Mouse (Mus musculus) neural tube, embryonic 15.5 days (tissue): ENCODE data around the gene Pak6. TPM values are rescaled to one million over a fixed set of nuclear protein-coding genes. Genes with fewer than 3 reads are reported as not detected.

Source experiments
- ATAC-seq: fragments of 200-750 bp; cut with Nextera tagmentation; 2 replicates; pipeline ENCODE4 v1.8.0; 2017; ENCODE audit warnings: mild to moderate bottlenecking, moderate TSS enrichment, moderate library complexity; ENCODE audit not compliant: low FRiP score
- H3K27ac ChIP-seq: fragments of 300-500 bp; sonication (generic); replicated peaks from 2 replicates; pipeline ENCODE4 v1.5.1; 2015; ENCODE audit warnings: mild to moderate bottlenecking, inconsistent platforms
- H3K27me3 ChIP-seq: fragments of 300-500 bp; sonication (generic); replicated peaks from 2 replicates; pipeline ENCODE4 v1.6.1; 2015; ENCODE audit warnings: inconsistent platforms
- H3K36me3 ChIP-seq: fragments of 300-500 bp; sonication (generic); 2 replicates; pipeline ENCODE4 v1.6.1; 2015; ENCODE audit warnings: inconsistent platforms
- H3K4me1 ChIP-seq: fragments of 300-500 bp; sonication (generic); 2 replicates; pipeline ENCODE4 v1.6.1; 2015; ENCODE audit warnings: inconsistent platforms
- H3K4me2 ChIP-seq: fragments of 300-500 bp; sonication (generic); 2 replicates; pipeline ENCODE4 v1.6.1; 2015; ENCODE audit warnings: inconsistent platforms, mild to moderate bottlenecking, moderate library complexity
- H3K4me3 ChIP-seq: fragments of 300-500 bp; sonication (generic); replicated peaks from 2 replicates; pipeline ENCODE4 v1.5.1; 2015; ENCODE audit warnings: mild to moderate bottlenecking, inconsistent platforms
- H3K9ac ChIP-seq: fragments of 300-500 bp; sonication (generic); replicated peaks from 2 replicates; pipeline ENCODE4 v1.6.1; 2015; ENCODE audit warnings: mild to moderate bottlenecking, inconsistent platforms
- H3K9me3 ChIP-seq: fragments of 300-500 bp; sonication (generic); replicated peaks from 2 replicates; pipeline ENCODE4 v1.6.1; 2016; ENCODE audit warnings: inconsistent platforms
- WGBS: fragments of 180-500 bp; shearing (Covaris S2); methylation state at CpG from one replicate; pipeline ENCODE4 v1.1.7; 2015; ENCODE audit warnings: mixed read lengths; 5-methylcytosine and 5-hydroxymethylcytosine counted together
- polyA plus RNA-seq: library from polyadenylated mRNA; unstranded; fragments of >200 nt; fragmentation: Nextera tagmentation; extraction: Ambion mirVana; gene quantifications from 2 replicates; pipeline ENCODE4 v1.2.1, GENCODE M21; 2015

Pak6 gene
- polyA plus RNA-seq, 1 experiment from 2014 or later = 42.4 TPM

DNA sequence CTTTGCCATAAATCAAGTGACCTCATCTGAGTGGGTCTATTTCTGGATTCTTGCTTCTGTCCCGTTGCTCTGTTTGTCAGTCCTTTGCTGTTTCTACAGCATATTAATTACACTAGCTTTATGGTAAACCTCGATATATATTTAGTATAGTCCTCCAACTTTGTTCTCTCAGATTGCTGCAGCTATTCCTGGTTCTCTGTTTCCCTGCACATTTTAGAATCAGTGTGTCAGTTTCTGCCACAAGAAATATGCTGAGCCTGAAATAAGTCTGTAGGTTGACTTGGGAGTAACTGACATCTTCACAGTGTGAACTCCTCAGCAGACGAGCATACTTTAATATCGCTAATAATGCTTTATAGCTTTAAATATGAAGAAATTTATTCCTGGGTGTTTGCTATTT lies 22.0 kb downstream of the Pak6 start:
- no peak overlapping the region for H3K9ac ChIP-seq
- H3K4me2 ChIP-seq = no peak overlapping the region
- H3K9me3 ChIP-seq = no peaks in the 10 kb centered on the region
- no peak for ATAC-seq
- H3K27me3 ChIP-seq = peaks cover 16% of the 10 kb centered on the region
- 81% methylated on average over 4 of the region's 4 CpGs for WGBS
- H3K36me3 ChIP-seq = peaks cover 6% of the 10 kb centered on the region; the same call in 1 of the 2 replicates
- no peak overlapping the region for H3K4me3 ChIP-seq
- no peak overlapping the region for H3K27ac ChIP-seq
- H3K4me1 ChIP-seq = no peaks in the 10 kb centered on the region

DNA sequence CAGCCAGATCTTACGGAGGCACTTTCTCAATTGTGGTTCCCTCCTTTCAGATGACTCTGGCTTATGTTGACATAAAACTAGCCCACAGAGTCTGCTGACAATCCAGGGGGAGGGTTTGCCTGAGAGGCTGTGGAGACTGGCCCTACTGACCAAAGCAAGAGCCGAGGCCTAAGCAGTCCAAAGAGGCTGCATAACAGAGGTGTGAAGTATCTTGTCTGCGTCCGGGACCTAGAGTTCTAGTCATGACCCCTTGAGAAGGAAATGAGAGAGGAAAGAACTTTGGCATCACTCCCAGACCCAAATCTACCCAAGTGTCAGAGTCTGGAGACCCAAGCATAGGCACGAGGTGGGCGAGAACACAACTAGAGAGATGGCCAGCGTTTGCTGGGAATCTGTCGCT lies 23.6 kb downstream of the Pak6 start:
- no peak overlapping the region for H3K4me3 ChIP-seq
- H3K4me1 ChIP-seq = no peaks in the 10 kb centered on the region
- H3K36me3 ChIP-seq = peaks cover 7% of the 10 kb centered on the region; the same call in 1 of the 2 replicates
- H3K9me3 ChIP-seq = no peaks in the 10 kb centered on the region
- peaks cover 14% of the 10 kb centered on the region for H3K27me3 ChIP-seq
- H3K9ac ChIP-seq = no peak overlapping the region
- WGBS = 82% methylated on average over 8 of the region's 8 CpGs
- H3K27ac ChIP-seq = no peak overlapping the region
- H3K4me2 ChIP-seq = no peak overlapping the region
- no peak for ATAC-seq

DNA sequence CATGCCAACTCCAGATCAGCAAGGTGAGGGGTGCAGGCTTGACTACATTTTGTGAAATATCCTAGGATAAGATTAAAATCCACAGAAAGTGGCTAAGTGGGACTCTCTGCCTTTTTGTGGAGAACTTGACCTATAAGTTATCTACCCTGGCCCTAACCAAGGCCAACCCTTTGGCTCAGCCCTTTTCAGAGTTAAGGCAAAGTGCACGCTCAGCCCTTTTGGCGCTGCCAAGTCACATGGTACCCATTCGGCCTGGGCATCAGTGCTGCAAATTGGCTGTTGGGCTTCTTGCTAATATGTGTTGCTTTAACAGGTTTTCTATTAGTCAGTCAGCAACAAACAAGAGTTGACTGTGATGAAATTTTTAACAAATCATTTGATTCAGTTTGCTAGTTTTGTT lies 24.7 kb downstream of the Pak6 start:
- ATAC-seq = no peak
- H3K9ac ChIP-seq = no peak overlapping the region
- no peaks in the 10 kb centered on the region for H3K4me1 ChIP-seq
- H3K27ac ChIP-seq = no peak overlapping the region
- H3K9me3 ChIP-seq = no peaks in the 10 kb centered on the region
- H3K27me3 ChIP-seq = peaks cover 11% of the 10 kb centered on the region
- H3K4me2 ChIP-seq = no peak overlapping the region
- H3K36me3 ChIP-seq = peaks cover 7% of the 10 kb centered on the region; the same call in 1 of the 2 replicates
- 89% methylated on average over 3 of the region's 3 CpGs for WGBS
- no peak overlapping the region for H3K4me3 ChIP-seq

DNA sequence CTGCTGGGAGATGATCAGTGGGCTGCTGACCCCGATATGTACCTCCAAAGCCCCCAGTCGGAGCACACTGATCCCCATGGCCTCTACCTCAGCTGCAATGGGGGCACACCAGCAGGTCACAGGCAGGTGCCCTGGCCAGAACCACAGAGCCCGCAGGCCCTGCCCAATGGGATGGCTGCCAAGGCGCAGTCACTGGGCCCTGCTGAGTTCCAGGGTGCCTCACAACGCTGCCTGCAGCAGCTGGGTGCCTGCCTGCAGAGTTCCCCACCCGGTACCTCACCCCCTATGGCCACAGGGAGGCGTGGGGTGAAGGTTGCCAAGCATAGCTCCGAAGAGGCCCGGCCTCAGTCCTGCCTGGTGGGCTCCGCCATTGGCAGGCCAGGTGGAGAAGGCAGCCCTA lies 26.8 kb downstream of the Pak6 start:
- no peak overlapping the region for H3K27ac ChIP-seq
- H3K4me3 ChIP-seq = no peak overlapping the region
- H3K9me3 ChIP-seq = no peaks in the 10 kb centered on the region
- no peak overlapping the region for H3K4me2 ChIP-seq
- H3K27me3 ChIP-seq = peaks cover 21% of the 10 kb centered on the region
- no peak overlapping the region for H3K9ac ChIP-seq
- 80% methylated on average over 10 of the region's 10 CpGs for WGBS
- H3K4me1 ChIP-seq = no peaks in the 10 kb centered on the region
- ATAC-seq = no peak
- peaks cover 16% of the 10 kb centered on the region; the same call in 1 of the 2 replicates for H3K36me3 ChIP-seq

DNA sequence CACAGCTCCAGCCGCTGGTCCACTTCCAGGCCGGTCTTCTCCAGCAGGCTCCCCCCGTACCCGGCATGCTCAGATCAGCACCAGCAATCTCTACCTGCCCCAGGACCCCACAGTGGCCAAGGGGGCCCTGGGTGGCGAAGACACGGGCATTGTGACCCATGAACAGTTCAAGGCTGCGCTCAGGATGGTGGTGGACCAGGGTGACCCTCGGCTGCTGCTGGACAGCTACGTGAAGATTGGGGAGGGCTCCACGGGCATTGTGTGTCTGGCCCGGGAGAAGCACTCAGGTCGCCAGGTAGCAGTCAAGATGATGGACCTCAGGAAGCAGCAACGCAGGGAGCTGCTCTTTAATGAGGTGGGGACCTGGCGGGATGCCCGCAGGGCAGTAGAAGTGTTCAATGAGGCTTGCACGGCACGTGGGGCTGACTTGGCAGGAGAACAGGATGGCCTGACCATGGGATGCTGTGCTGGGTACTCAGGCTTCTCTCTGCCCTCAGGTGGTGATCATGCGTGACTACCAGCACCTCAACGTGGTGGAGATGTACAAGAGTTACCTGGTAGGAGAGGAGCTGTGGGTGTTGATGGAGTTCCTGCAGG lies 30.4 kb downstream of the Pak6 start:
- no peak overlapping the region for H3K9ac ChIP-seq

DNA sequence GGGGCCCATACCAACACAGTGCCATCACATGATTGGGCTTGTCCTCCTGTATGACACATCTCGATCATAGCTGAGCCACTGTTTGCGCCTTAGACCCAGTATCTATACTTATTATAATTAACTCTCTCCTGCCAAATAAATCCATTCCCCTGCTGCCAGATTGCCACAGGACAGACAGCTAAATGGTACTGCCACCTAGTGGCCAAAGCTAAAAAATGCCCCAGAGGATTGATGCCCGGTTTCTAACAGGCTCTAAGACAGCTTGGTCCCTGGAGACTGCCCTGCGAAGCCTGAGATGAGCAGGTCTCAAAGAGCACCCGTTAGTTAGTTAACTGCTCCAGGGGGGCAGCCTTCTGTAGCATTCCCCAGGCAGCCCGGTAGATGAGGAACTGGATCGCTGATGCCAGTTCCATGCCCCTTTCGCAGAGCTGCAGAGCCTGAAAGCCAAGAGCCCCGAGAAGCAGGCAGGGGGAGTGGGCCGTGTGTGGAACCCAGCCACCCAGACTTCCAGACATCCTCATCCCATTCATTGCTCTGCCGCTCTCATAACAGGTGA lies 32.7 kb downstream of the Pak6 start:
- Histone ChIP-seq H3K4me3 (no peak overlapping the region), H3K4me1 (peaks cover 30% of the 10 kb centered on the region), H3K27me3 (peaks cover 65% of the 10 kb centered on the region), H3K9ac (no peak overlapping the region), H3K9me3 (no peaks in the 10 kb centered on the region), H3K27ac (no peak overlapping the region), H3K4me2 (no peak overlapping the region), H3K36me3 (peaks cover 21% of the 10 kb centered on the region)
- no peak for ATAC-seq
- WGBS = 26% methylated on average over 11 of the region's 11 CpGs

More for the DNA sequence above, 30.4 kb downstream of the Pak6 start:
- H3K4me2 ChIP-seq = no peak overlapping the region
- no peak overlapping the region for H3K4me3 ChIP-seq
- H3K27ac ChIP-seq = no peak overlapping the region
- no peaks in the 10 kb centered on the region for H3K9me3 ChIP-seq
- peaks cover 28% of the 10 kb centered on the region for H3K36me3 ChIP-seq
- WGBS = 77% methylated on average over 19 of the region's 19 CpGs
- 0 out of 2 replicates have a peak, but pooled peaks have one; percentile 17 for ATAC-seq
- H3K4me1 ChIP-seq = peaks cover 21% of the 10 kb centered on the region
- peaks cover 46% of the 10 kb centered on the region for H3K27me3 ChIP-seq

DNA sequence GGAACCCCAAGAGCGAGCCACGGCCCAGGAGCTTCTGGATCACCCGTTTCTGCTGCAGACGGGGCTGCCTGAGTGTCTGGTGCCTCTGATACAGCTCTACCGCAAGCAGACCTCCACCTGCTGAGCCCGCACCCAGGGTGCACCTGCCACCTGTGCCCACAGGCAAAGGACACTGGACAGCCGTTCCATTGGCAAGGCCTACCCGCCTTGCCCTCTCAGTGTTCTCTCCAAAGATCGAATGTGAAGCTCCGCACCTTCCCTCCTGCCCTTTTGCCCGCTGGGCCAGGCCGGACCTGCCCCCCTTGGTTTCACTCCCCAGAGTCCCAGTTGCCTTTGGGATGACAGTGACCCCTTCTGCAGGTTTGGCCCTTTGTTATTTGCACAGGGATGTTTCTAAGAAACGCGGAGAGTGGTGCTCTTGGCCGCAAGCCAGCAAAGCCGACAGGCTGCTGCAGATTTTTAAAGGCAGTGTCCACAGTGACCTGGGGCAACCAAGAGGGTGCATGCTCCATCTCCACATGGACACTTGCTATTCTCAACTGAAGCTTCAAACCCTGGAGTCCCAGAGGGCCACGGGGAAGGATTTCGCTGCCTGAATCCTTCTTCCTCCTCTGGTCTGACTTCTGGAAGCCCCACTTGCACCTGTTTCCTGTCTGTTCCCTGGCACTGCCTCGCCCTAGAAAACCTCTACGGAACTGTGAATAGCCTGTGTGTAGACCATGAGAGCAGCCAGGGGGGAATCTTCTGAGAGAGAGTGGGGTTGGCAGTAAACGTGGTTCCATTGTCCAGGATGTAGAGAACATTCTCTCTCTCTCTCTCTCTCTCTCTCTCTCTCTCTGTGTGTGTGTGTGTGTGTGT lies 33.6 kb downstream of the Pak6 start:
- Histone ChIP-seq H3K4me2 (no peak overlapping the region), H3K9me3 (no peaks in the 10 kb centered on the region), H3K9ac (no peak overlapping the region), H3K27ac (no peak overlapping the region), H3K27me3 (peaks cover 74% of the 10 kb centered on the region), H3K4me1 (peaks cover 34% of the 10 kb centered on the region), H3K4me3 (no peak overlapping the region), H3K36me3 (peaks cover 21% of the 10 kb centered on the region)
- ATAC-seq = no peak
- WGBS = 52% methylated on average over 21 of the region's 21 CpGs

DNA sequence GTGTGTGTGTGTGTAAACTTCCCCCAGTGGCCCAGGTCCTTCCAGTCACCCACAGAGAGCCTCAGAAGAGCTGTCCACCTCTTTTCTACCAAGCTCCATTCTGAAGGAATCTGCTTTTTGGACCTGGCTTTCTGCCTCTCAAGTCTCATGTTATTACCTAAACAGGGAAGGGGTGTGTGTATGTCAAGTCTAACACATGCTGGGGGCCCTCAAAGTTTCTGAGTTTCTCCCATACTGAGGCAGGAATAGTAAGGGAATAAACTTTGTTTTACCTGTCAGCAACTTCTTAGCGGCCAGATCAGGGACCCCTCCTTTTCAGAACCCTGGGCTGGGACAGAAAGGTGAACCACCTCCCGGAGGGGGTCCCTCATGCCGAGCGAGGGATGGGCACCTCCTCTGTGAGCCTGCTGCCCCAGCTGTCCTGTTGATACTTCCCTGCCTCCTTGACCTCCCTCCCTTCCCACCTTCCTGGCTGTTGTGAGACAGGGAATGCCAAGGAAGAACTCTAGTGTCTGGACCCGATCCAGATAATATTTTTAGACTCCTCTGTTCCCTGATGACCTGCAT lies 34.3 kb downstream of the Pak6 start:
- H3K9ac ChIP-seq = no peak overlapping the region
- H3K9me3 ChIP-seq = no peaks in the 10 kb centered on the region
- H3K27ac ChIP-seq = no peak overlapping the region
- 34% methylated on average over 5 of the region's 5 CpGs for WGBS
- no peak overlapping the region for H3K4me2 ChIP-seq
- H3K36me3 ChIP-seq = peaks cover 21% of the 10 kb centered on the region
- no peak for ATAC-seq
- no peak overlapping the region for H3K4me3 ChIP-seq
- peaks cover 34% of the 10 kb centered on the region for H3K4me1 ChIP-seq
- H3K27me3 ChIP-seq = peaks cover 79% of the 10 kb centered on the region

DNA sequence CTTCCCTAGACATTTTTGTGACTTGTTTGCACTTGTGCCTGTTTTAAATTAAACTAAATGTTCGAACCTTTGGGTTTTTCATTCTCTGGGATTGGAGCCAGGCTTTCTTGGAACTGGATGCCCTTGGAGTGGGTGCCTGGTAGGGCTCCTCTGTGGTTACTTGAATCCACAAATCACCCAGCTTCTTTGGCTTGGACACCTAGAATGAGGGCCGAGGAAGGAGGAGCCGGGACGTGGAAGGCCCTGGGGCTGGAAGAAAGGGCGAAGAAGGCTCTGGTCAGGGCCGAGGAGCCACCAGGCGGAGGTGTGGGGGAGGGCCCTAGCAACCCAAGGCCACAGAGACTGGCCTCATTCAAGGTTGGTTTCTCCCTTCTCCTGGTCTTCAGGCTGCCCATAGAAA lies 34.9 kb downstream of the Pak6 start:
- Histone ChIP-seq H3K4me1 (peaks cover 40% of the 10 kb centered on the region), H3K36me3 (peaks cover 21% of the 10 kb centered on the region), H3K4me3 (no peak overlapping the region), H3K9ac (no peak overlapping the region), H3K4me2 (no peak overlapping the region), H3K27ac (no peak overlapping the region), H3K9me3 (no peaks in the 10 kb centered on the region), H3K27me3 (peaks cover 80% of the 10 kb centered on the region)
- 32% methylated on average over 7 of the region's 7 CpGs for WGBS
- no peak for ATAC-seq

DNA sequence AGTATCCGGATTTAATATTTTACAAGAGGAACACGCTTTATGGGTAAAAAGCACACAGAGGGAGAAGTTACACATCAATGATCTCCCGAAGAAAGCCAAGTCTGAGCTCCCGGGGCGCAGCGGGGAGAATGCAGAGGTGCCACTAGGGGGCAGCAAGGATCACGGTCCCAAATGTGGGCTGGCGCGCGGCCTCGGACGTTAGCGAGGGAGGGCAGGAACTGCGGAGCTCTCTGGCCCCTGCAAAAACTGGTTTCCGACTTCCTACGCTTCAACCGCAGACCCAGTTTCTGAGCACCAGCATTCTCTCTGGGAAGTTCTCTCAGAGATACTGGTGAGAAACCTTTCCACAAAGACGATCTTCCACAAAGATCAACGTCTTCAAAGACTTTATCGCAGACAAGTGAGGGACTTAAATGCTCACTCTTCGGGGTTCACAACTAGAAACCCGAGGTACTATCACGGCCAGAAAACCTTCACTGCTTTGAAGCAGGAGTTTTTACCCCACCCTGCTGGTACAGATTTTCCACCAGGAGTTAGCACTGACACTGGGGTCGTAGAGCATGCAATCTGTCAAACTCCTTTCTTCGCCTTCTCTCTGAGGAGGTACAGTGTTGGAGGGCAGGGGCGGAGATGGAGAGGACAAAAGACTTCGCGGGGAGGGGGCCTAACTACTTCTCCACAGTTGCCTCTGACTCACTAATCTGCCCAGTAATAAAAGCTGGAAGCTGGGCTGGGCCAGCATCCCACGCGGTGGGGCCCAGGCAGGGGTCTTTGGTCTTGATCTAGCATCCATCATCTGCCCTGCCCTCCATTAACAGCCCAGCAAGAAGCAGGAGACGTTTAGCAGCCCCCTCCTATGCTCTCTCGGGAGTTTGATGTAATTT lies 37.3 kb downstream of the Pak6 start:
- 2% methylated on average over 32 of the region's 32 CpGs for WGBS
- H3K4me1 ChIP-seq = peaks cover 57% of the 10 kb centered on the region
- peak overlapping the region; percentile 51 for H3K4me2 ChIP-seq
- no peak overlapping the region for H3K9ac ChIP-seq
- H3K27me3 ChIP-seq = peaks cover 90% of the 10 kb centered on the region
- peaks cover 8% of the 10 kb centered on the region for H3K36me3 ChIP-seq
- no peaks in the 10 kb centered on the region for H3K9me3 ChIP-seq
- 0 out of 2 replicates have a peak overlapping the region, but pooled peaks have one; percentile 15 for H3K4me3 ChIP-seq
- H3K27ac ChIP-seq = no peak overlapping the region
- ATAC-seq = no peak

DNA sequence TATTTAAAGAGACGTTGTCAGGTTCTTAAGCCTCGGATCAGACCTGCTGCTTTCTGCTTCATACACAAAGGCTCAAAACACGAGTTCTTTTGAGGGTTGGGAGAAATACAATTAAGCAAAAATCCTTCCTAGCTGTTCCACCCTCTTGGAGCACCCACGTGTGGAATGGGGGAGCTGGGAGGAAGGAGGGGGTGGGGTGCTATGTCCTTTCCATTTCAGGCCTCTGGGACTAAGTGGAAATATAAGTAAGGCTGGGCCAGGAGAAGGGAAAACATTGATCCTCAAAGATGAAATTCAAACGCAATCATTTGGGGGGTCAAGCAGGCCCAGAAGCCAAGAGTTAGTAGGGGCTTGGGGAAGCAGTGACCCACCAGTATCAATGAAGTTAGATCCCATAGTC lies 38.1 kb downstream of the Pak6 start:
- no peaks in the 10 kb centered on the region for H3K9me3 ChIP-seq
- H3K4me3 ChIP-seq = 0 out of 2 replicates have a peak overlapping the region, but pooled peaks have one; percentile 2
- peak overlapping the region; percentile 51 for H3K4me2 ChIP-seq
- H3K27ac ChIP-seq = no peak overlapping the region
- WGBS = 9% methylated on average over 5 of the region's 5 CpGs
- H3K4me1 ChIP-seq = peaks cover 53% of the 10 kb centered on the region
- H3K9ac ChIP-seq = no peak overlapping the region
- ATAC-seq = no peak
- H3K36me3 ChIP-seq = peaks cover 7% of the 10 kb centered on the region; the same call in 1 of the 2 replicates
- H3K27me3 ChIP-seq = peaks cover 91% of the 10 kb centered on the region
